Mouse (Mus musculus) lung, postnatal 0 days (tissue): ENCODE data around the gene Tmed6. TPM values are rescaled to one million over a fixed set of nuclear protein-coding genes. Genes with fewer than 3 reads are reported as not detected.

Experiments
- ATAC-seq: fragments of 200-750 bp; cut with Nextera tagmentation; 2 replicates; pipeline ENCODE4 v1.8.0; 2017; ENCODE audit warnings: moderate library complexity
- DNase-seq: peaks from one replicate; pipeline ENCODE4 v3.0.0-alpha.2; 2016; ENCODE audit warnings: low spot score
- H3K27ac ChIP-seq: fragments of 300-500 bp; sonication (generic); 2 replicates; pipeline ENCODE4 v1.5.1; 2014; ENCODE audit warnings: antibody characterized with exemption, mild to moderate bottlenecking, low read length, mixed read lengths
- H3K27me3 ChIP-seq: fragments of 300-500 bp; sonication (generic); replicated peaks from 2 replicates; pipeline ENCODE4 v1.6.1; 2014; ENCODE audit warnings: low read length, mixed read lengths; ENCODE audit not compliant: insufficient read depth
- H3K36me3 ChIP-seq: fragments of 300-500 bp; sonication (generic); 2 replicates; pipeline ENCODE4 v1.6.1; 2014; ENCODE audit warnings: low read length, mixed read lengths; ENCODE audit not compliant: insufficient read depth
- H3K4me1 ChIP-seq: fragments of 300-500 bp; sonication (generic); 2 replicates; pipeline ENCODE4 v1.6.1; 2014; ENCODE audit warnings: antibody characterized with exemption, low read depth, low read length, mixed read lengths; ENCODE audit not compliant: insufficient read depth
- H3K4me2 ChIP-seq: fragments of 300-500 bp; sonication (generic); replicated peaks from 2 replicates; pipeline ENCODE4 v1.6.1; 2014; ENCODE audit warnings: low read depth, mild to moderate bottlenecking, low read length, moderate library complexity, mixed read lengths
- H3K4me3 ChIP-seq: fragments of 300-500 bp; sonication (generic); 2 replicates; pipeline ENCODE4 v1.5.1; 2014; ENCODE audit warnings: low read depth, low read length
- H3K9ac ChIP-seq: fragments of 300-500 bp; sonication (generic); replicated peaks from 2 replicates; pipeline ENCODE4 v1.6.1; 2014; ENCODE audit warnings: low read depth, mild to moderate bottlenecking
- H3K9me3 ChIP-seq: fragments of 300-500 bp; sonication (generic); 2 replicates; pipeline ENCODE4 v1.6.1; 2016; ENCODE audit warnings: low read length, mixed read lengths
- CTCF ChIP-seq: IDR thresholded peaks from 2 replicates; pipeline ENCODE4 v1.5.1; 2016; ENCODE audit warnings: antibody characterized with exemption, mild to moderate bottlenecking
- EP300 ChIP-seq: IDR thresholded peaks from 2 replicates; pipeline ENCODE4 v1.6.1; 2016; ENCODE audit warnings: antibody characterized with exemption, mild to moderate bottlenecking, control low read depth
- WGBS: fragments of 180-500 bp; shearing (Covaris S2); extraction: QIAGEN DNeasy Blood & Tissue Kit; methylation state at CpG from one replicate; pipeline ENCODE4 v1.1.7; 2014; 5-methylcytosine and 5-hydroxymethylcytosine counted together
- polyA plus RNA-seq: library from polyadenylated mRNA; unstranded; fragments of >200 nt; fragmentation: Nextera tagmentation; extraction: Ambion mirVana; gene quantifications from 2 replicates; pipeline ENCODE4 v1.2.1, GENCODE M21; 2015

Gene Tmed6
- polyA plus RNA-seq, 1 experiment from 2014 or later, result 2.4 TPM

DNA sequence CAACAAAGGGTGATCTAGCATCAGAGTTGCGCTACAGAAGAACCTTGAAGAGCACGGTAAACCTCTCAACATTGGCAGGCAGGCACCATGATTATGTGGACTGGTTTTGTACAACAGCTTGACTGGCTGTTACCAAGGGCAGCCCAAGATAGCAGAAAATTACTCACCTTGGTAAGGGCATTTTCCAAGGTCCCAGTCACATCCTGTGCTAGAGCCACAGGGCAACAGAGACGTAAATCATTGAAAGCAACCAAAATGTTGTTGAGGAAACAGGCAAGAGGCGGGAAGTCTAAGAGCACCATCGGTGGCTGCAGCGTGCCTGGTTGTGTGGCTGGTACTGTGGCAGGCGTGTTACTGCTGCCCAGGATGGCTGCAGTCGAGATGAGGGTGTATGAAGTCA, 13.4 kb downstream of the Tmed6 start:
- no peak for TF ChIP-seq CTCF
- TF ChIP-seq EP300, result no peak
- no peak overlapping the region for H3K4me3 ChIP-seq
- H3K27me3 ChIP-seq, result no peaks in the 10 kb centered on the region
- no peak overlapping the region for H3K27ac ChIP-seq
- H3K4me2 ChIP-seq, result no peak overlapping the region
- no peaks in the 10 kb centered on the region for H3K9me3 ChIP-seq
- no peak overlapping the region for H3K9ac ChIP-seq
- WGBS, result 94% methylated on average over 8 of the region's 8 CpGs
- H3K4me1 ChIP-seq, result 0 out of 2 replicates have a peak, but pooled peaks cover 3% of the 10 kb centered on the region
- no peak for ATAC-seq
- no peak for DNase-seq
- 0 out of 2 replicates have a peak, but pooled peaks cover 12% of the 10 kb centered on the region for H3K36me3 ChIP-seq

DNA sequence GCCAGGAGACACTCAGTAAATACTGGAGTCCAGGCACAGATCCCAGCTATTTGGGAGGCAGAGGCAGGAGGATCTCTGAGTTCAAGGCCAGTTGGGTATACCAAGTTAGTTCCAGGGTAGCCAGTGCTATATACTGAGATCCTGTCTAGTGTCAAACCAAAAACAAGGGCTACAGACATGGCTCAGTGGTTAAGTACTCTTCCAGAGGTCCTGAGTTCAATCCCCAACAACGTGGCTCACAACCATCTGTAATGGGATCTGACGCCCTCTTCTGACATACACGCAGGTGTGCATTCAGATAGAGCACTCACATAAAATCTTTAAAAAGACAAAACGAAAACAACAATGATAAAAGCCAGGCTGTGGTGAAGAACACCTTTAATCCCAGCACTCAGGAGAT, 16.0 kb downstream of the Tmed6 start:
- H3K4me3 ChIP-seq, result no peak overlapping the region
- H3K27me3 ChIP-seq, result no peaks in the 10 kb centered on the region
- no peak overlapping the region for H3K4me2 ChIP-seq
- DNase-seq (no peak), ATAC-seq (no peak)
- 94% methylated on average over 4 of the region's 4 CpGs for WGBS
- peaks cover 26% of the 10 kb centered on the region; the same call in 1 of the 2 replicates for H3K36me3 ChIP-seq
- TF ChIP-seq EP300, result no peak
- H3K9ac ChIP-seq, result no peak overlapping the region
- no peak overlapping the region for H3K27ac ChIP-seq
- no peaks in the 10 kb centered on the region for H3K4me1 ChIP-seq
- H3K9me3 ChIP-seq, result no peaks in the 10 kb centered on the region

DNA sequence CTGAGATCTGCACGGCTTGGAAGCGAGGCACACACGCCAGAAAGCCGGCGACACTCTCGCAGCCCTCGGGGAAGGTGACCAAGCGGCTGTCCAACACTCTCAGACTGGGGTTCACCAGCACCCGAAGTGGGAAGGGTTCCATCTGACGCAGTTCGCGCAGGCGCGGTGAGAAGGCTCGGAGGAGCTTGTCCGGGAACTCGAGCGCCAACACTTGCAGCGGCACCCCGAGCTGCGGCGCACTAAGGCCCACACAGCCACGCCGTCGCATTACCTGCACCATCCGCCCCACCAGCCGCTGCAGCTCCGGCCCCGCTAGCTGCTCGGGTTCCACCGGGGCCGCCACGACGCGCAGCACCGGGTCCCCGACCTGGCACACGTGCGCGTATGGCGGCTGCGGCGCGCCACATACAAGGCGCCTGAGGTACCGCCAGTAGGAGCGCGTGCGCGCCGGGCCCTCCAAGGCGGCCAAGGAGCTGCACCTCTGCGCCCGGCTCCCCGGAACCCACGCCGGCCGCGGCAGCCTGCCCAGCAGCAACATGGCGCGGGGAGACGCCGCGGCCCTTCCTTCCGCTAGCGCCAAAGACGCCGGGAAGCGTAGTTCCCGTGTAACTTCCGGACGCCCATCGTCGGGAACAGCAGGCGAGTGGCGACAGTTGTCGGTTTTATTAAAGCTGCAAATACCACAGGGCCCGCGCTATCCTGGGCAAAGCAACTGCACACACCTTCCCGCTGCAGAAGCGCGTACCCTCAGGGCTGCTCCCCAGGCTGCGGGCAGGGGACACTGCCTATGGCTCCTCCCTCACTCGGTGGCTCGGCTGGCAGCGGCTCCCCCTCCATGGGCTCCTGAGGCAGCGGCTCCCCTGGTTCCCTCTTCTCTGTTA, 17.1 kb downstream of the Tmed6 start, which contains the start of gene Pdf:
Gene Pdf (minus strand): TSS at position 554 of the 881 bp plus-strand sequence.
- ATAC-seq, result peak; percentile 92

GRCm38 (mm10) chr8:107046976-107047375, 18.5 kb downstream of the Tmed6 start:
- Histone ChIP-seq H3K9ac (no peak overlapping the region), H3K4me1 (no peaks in the 10 kb centered on the region), H3K36me3 (peaks cover 40% of the 10 kb centered on the region; the same call in 1 of the 2 replicates), H3K4me2 (peak overlapping the region; percentile 91; the same call in 1 of the 2 replicates), H3K4me3 (no peak overlapping the region), H3K27ac (no peak overlapping the region), H3K9me3 (no peaks in the 10 kb centered on the region), H3K27me3 (no peaks in the 10 kb centered on the region)
- DNase-seq (no peak), ATAC-seq (no peak)
- 80% methylated on average over 5 of the region's 5 CpGs for WGBS
- TF ChIP-seq CTCF, result no peak
- no peak for TF ChIP-seq EP300

More for the DNA sequence above, 17.1 kb downstream of the Tmed6 start, which contains the start of gene Pdf:
- H3K36me3 ChIP-seq, result peaks cover 38% of the 10 kb centered on the region; the same call in 1 of the 2 replicates
- TF ChIP-seq CTCF, result no peak; the same call in 1 of the 2 replicates
- TF ChIP-seq EP300, result no peak
- no peaks in the 10 kb centered on the region for H3K9me3 ChIP-seq
- DNase-seq, result peak; percentile 87
- H3K27me3 ChIP-seq, result no peaks in the 10 kb centered on the region
- H3K9ac ChIP-seq, result peak within 1 kb of the TSS; percentile 65
- no peaks in the 10 kb centered on the region for H3K4me1 ChIP-seq
- peak within 1 kb of the TSS; percentile 91 for H3K4me2 ChIP-seq
- H3K4me3 ChIP-seq, result peak within 1 kb of the TSS; percentile 91
- 1% methylated on average over 80 of the region's 87 CpGs for WGBS
- peak within 1 kb of the TSS; percentile 88 for H3K27ac ChIP-seq

- ATAC-seq, result no peak
- 91% methylated on average over 6 of the region's 6 CpGs for WGBS
- no peak overlapping the region for H3K9ac ChIP-seq
- no peak overlapping the region for H3K4me2 ChIP-seq
- peaks cover 48% of the 10 kb centered on the region; the same call in 1 of the 2 replicates for H3K36me3 ChIP-seq
- no peaks in the 10 kb centered on the region for H3K4me1 ChIP-seq
- TF ChIP-seq EP300 (no peak), CTCF (no peak)
- H3K27ac ChIP-seq, result no peak overlapping the region
- H3K9me3 ChIP-seq, result no peaks in the 10 kb centered on the region
- no peaks in the 10 kb centered on the region for H3K27me3 ChIP-seq
- no peak for DNase-seq
- no peak overlapping the region for H3K4me3 ChIP-seq
Observed at GRCm38 (mm10) chr8:107045478-107045877, 20.0 kb downstream of the Tmed6 start.

GRCm38 (mm10) chr8:107040632-107041031, 24.8 kb downstream of the Tmed6 start:
- H3K36me3 ChIP-seq, result peaks cover 52% of the 10 kb centered on the region; the same call in 1 of the 2 replicates

More at GRCm38 (mm10) chr8:107040632-107041031, 24.8 kb downstream of the Tmed6 start:
- H3K4me2 ChIP-seq, result no peak overlapping the region
- H3K4me1 ChIP-seq, result no peaks in the 10 kb centered on the region
- H3K27ac ChIP-seq, result no peak overlapping the region
- no peaks in the 10 kb centered on the region for H3K27me3 ChIP-seq
- ATAC-seq (no peak), DNase-seq (no peak)
- H3K9me3 ChIP-seq, result no peaks in the 10 kb centered on the region
- H3K9ac ChIP-seq, result no peak overlapping the region
- no peak overlapping the region for H3K4me3 ChIP-seq
- no peak for TF ChIP-seq EP300
- TF ChIP-seq CTCF, result no peak
- 72% methylated on average over 7 of the region's 7 CpGs for WGBS
